Mouse (Mus musculus) forebrain, embryonic 13.5 days (tissue): ENCODE data around the gene Tbc1d16. TPM values are rescaled to one million over a fixed set of nuclear protein-coding genes. Genes with fewer than 3 reads are reported as not detected.

Experiments
- ATAC-seq: fragments of 200-750 bp; cut with Nextera tagmentation; 2 replicates; pipeline ENCODE4 v1.8.0; 2017
- H3K27ac ChIP-seq: fragments of 300-500 bp; sonication (generic); 2 replicates; pipeline ENCODE4 v1.5.1; 2015; ENCODE audit warnings: inconsistent platforms, mild to moderate bottlenecking, moderate library complexity
- H3K27me3 ChIP-seq: fragments of 300-500 bp; sonication (generic); 2 replicates; pipeline ENCODE4 v1.6.1; 2015; ENCODE audit warnings: mild to moderate bottlenecking, inconsistent platforms
- H3K36me3 ChIP-seq: fragments of 300-500 bp; sonication (generic); 2 replicates; pipeline ENCODE4 v1.6.1; 2015; ENCODE audit warnings: mild to moderate bottlenecking, inconsistent platforms; ENCODE audit not compliant: poor library complexity, severe bottlenecking
- H3K4me1 ChIP-seq: fragments of 300-500 bp; sonication (generic); 2 replicates; pipeline ENCODE4 v1.6.1; 2015; ENCODE audit warnings: inconsistent platforms
- H3K4me2 ChIP-seq: fragments of 300-500 bp; sonication (generic); 2 replicates; pipeline ENCODE4 v1.6.1; 2015; ENCODE audit warnings: inconsistent platforms, mild to moderate bottlenecking, moderate library complexity
- H3K4me3 ChIP-seq: fragments of 300-500 bp; sonication (generic); 2 replicates; pipeline ENCODE4 v1.5.1; 2015; ENCODE audit warnings: mild to moderate bottlenecking, inconsistent platforms
- H3K9ac ChIP-seq: fragments of 300-500 bp; sonication (generic); 2 replicates; pipeline ENCODE4 v1.6.1; 2015; ENCODE audit warnings: mild to moderate bottlenecking, inconsistent platforms
- H3K9me3 ChIP-seq: fragments of 300-500 bp; sonication (generic); replicated peaks from 2 replicates; pipeline ENCODE4 v1.6.1; 2016; ENCODE audit warnings: inconsistent platforms
- WGBS: fragments of 180-500 bp; shearing (Covaris S2); methylation state at CpG from one replicate; pipeline ENCODE4 v1.1.7; 2015; 5-methylcytosine and 5-hydroxymethylcytosine counted together
- polyA plus RNA-seq: library from polyadenylated mRNA; unstranded; fragments of >200 nt; fragmentation: Nextera tagmentation; extraction: Ambion mirVana; gene quantifications from 2 replicates; pipeline ENCODE4 v1.2.1, GENCODE M21; 2015

Gene Tbc1d16
- polyA plus RNA-seq, 1 experiment from 2014 or later = 45.3 TPM

GRCm38 (mm10) chr11:119146140-119146539 lies 82.2 kb downstream of the Tbc1d16 start:
- Histone ChIP-seq H3K27me3 (no peaks in the 10 kb centered on the region), H3K4me2 (no peak overlapping the region), H3K9me3 (no peaks in the 10 kb centered on the region), H3K4me3 (no peak overlapping the region), H3K27ac (no peak overlapping the region), H3K36me3 (peaks cover 49% of the 10 kb centered on the region), H3K9ac (no peak overlapping the region), H3K4me1 (peaks cover 22% of the 10 kb centered on the region)
- no peak for ATAC-seq
- 32% methylated on average over 12 of the region's 12 CpGs for WGBS

DNA sequence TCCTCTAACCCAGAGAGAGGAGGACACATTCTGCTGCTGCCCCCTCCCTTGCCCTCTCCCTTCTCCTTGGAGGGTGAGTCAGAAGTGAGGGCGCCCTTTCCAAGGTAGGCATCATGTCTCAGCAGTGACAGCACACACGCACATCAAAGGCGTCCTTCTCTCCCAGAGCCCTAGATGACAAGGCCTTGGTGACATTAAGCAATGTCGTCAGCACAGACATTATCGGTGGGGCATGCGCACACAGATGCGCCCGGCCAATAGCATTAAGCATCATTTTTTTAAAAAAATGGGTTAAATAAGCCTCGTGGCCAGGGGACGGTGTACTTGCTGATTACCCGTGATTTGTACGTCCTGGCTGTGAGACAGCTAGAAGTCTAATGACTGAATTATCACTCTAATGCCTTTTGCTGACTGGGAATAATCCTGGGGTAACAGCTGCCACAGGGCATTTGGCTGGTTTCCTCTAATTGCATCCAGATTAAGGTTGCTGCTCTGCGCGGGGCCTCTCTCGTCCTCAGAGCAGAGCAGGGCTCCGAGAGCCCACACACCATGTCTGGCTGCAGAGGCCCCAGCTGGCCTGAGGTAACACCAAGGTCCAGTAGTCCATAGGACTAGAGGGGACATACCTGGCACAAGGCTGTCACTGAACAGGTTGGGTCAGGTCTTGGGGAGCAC lies 83.4 kb downstream of the Tbc1d16 start:
- no peak; the same call in 1 of the 2 replicates for ATAC-seq
- Histone ChIP-seq H3K9me3 (no peaks in the 10 kb centered on the region), H3K4me3 (no peak overlapping the region), H3K27me3 (no peaks in the 10 kb centered on the region), H3K4me1 (peaks cover 16% of the 10 kb centered on the region), H3K9ac (no peak overlapping the region), H3K27ac (peak overlapping the region; percentile 52), H3K36me3 (peaks cover 38% of the 10 kb centered on the region), H3K4me2 (no peak overlapping the region)
- 61% methylated on average over 16 of the region's 16 CpGs for WGBS

DNA sequence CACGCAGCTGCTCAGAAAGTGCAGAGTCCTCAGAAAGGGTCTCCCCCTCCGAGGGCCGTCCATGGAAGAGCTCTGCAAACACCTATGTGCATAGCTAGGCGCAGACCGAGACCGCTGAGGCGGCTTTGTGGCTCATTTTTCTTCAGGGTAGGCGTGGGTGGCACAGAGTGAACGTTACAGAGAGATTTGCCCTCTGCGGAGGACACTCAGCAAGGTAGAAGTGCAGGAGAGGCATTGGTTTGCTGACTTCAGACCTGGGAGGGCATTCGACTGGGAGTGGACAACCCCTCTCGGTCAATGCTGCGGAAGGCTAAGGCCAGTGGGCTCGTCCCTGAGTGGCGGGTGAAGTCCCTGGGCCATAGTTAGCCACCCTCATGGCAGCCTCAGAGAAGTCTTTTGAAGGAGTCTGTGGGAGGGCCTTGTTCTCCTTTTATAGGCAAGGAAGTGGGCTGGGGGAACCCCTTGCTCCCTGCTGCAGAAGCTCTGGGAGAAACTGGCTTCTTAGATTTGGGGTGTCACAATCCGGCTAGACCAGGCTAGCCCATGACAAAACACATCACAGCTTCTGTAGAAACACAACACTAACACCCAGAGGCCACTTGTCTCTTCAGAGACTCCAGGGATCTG lies 84.8 kb downstream of the Tbc1d16 start:
- Histone ChIP-seq H3K9me3 (no peaks in the 10 kb centered on the region), H3K27ac (no peak overlapping the region), H3K9ac (no peak overlapping the region), H3K4me2 (no peak overlapping the region), H3K4me1 (peaks cover 20% of the 10 kb centered on the region), H3K27me3 (no peaks in the 10 kb centered on the region), H3K4me3 (no peak overlapping the region), H3K36me3 (peaks cover 23% of the 10 kb centered on the region)
- ATAC-seq = no peak
- WGBS = 89% methylated on average over 16 of the region's 16 CpGs

- Histone ChIP-seq H3K9ac (no peak overlapping the region), H3K9me3 (no peaks in the 10 kb centered on the region), H3K27me3 (no peaks in the 10 kb centered on the region), H3K4me2 (no peak overlapping the region), H3K4me1 (peaks cover 20% of the 10 kb centered on the region), H3K4me3 (no peak overlapping the region), H3K36me3 (peaks cover 14% of the 10 kb centered on the region), H3K27ac (no peak overlapping the region)
- 93% methylated on average over 8 of the region's 8 CpGs for WGBS
- ATAC-seq = no peak
Observed at GRCm38 (mm10) chr11:119142615-119143014, 85.7 kb downstream of the Tbc1d16 start.

DNA sequence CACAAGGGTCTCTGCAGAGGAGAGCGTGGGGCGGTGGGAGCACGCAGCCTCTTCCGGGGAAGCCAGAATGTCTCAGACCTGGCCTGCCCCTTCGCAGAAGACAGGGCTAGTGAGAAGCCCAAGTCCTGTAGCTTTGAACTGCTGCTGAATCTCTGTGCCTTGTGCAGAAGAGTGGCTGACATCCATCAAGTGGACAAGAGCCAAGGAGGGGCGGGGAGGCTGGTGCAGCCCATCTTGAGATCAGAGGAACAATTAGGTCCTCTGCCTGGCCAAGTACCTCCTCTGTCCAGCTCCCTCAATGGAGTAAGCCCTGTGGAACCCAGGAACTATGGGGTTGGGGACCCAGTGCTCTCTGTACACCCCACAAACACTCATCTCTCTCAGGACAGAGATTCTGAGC lies 89.3 kb downstream of the Tbc1d16 start:
- Histone ChIP-seq H3K4me1 (peaks cover 16% of the 10 kb centered on the region), H3K27me3 (no peaks in the 10 kb centered on the region), H3K4me2 (no peak overlapping the region), H3K9me3 (no peaks in the 10 kb centered on the region), H3K9ac (no peak overlapping the region), H3K36me3 (peaks cover 4% of the 10 kb centered on the region; the same call in 1 of the 2 replicates), H3K4me3 (no peak overlapping the region), H3K27ac (no peak overlapping the region)
- ATAC-seq = no peak
- 88% methylated on average over 6 of the region's 6 CpGs for WGBS

- WGBS = 80% methylated on average over 9 of the region's 9 CpGs
- Histone ChIP-seq H3K4me1 (peaks cover 20% of the 10 kb centered on the region), H3K27me3 (no peaks in the 10 kb centered on the region), H3K4me2 (no peak overlapping the region), H3K9ac (no peak overlapping the region), H3K9me3 (no peaks in the 10 kb centered on the region), H3K36me3 (peaks cover 4% of the 10 kb centered on the region; the same call in 1 of the 2 replicates), H3K4me3 (no peak overlapping the region), H3K27ac (no peak overlapping the region)
- ATAC-seq = no peak
Observed at GRCm38 (mm10) chr11:119138205-119138604, 90.1 kb downstream of the Tbc1d16 start.

DNA sequence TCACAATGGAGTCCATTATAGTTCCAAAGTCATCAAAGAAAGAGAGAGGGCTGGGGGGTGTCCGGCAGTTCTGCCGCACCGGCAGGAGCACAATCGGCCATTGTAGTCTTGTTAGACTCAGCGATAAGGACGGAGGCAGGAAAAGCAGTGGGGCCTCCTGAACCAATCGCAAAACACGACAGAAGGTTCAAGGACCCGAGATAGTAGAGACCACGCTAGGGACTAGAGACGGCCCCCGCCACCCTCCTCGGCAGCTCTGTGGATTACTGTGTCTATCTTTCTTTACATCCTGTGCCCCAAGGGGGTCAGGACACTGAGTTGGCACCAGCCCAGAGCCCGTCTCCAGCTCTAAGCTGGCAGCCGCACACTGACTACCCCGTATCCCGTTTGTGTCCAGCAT lies 93.7 kb downstream of the Tbc1d16 start:
- 14% methylated on average over 17 of the region's 17 CpGs for WGBS
- Histone ChIP-seq H3K4me3 (no peak overlapping the region), H3K4me2 (peak overlapping the region; percentile 13; the same call in 1 of the 2 replicates), H3K9me3 (no peaks in the 10 kb centered on the region), H3K27me3 (no peaks in the 10 kb centered on the region), H3K4me1 (peaks cover 24% of the 10 kb centered on the region), H3K36me3 (no peaks in the 10 kb centered on the region), H3K9ac (no peak overlapping the region), H3K27ac (no peak overlapping the region)
- ATAC-seq = no peak

GRCm38 (mm10) chr11:119133437-119134221 lies 94.7 kb downstream of the Tbc1d16 start:
- 78% methylated on average over 5 of the region's 5 CpGs for WGBS
- no peaks in the 10 kb centered on the region for H3K27me3 ChIP-seq
- no peak overlapping the region for H3K9ac ChIP-seq
- H3K4me2 ChIP-seq = no peak overlapping the region
- H3K27ac ChIP-seq = no peak overlapping the region
- H3K9me3 ChIP-seq = no peaks in the 10 kb centered on the region
- no peak overlapping the region for H3K4me3 ChIP-seq
- no peak for ATAC-seq
- no peaks in the 10 kb centered on the region for H3K36me3 ChIP-seq
- H3K4me1 ChIP-seq = peaks cover 27% of the 10 kb centered on the region

DNA sequence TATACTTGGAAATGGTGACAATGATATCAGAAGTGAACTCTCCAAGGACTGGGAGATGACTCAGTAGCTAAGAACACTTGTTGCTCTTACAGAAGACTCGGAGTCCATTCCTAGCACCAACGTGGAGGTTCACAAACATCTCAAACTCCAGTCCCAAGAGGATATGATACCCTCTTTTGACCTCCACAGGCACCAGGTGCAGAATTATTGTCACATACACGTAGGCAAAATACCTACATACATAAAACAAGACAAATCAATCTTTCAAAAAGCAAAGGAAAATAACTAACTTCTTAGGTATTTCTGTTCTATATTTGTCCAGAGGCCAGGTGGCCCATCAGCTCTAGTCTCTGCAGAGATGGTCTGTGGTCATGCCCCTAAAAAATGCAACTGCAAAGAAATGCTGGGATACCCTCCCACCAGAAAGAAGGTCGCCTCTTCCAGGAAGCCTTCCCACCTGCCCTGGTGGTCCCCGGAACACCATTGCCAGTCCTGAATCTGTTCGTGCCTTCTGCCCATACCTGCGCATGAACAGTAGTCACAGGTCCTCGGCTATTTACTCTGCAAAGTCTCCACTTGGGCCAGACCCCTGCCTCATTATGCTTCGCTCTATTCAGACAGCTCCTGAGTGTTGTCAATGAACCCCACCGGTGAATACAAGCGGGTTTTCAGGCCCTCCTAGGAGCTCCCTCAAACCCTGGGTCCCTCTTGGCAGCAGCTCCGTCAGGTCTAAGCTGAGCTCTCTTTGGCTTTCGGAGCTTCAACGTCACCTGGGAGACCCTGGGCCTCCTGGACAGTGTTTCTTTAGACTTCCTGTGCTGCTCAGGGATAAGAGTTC lies 95.9 kb downstream of the Tbc1d16 start:
- Histone ChIP-seq H3K4me3 (no peak overlapping the region), H3K27ac (no peak overlapping the region), H3K4me2 (no peak overlapping the region), H3K27me3 (no peaks in the 10 kb centered on the region), H3K9ac (no peak overlapping the region), H3K36me3 (no peaks in the 10 kb centered on the region), H3K9me3 (no peaks in the 10 kb centered on the region), H3K4me1 (peaks cover 40% of the 10 kb centered on the region)
- whole genome bisulfite sequencing = 72% methylated on average over 14 of the region's 14 CpGs
- ATAC-seq = no peak

DNA sequence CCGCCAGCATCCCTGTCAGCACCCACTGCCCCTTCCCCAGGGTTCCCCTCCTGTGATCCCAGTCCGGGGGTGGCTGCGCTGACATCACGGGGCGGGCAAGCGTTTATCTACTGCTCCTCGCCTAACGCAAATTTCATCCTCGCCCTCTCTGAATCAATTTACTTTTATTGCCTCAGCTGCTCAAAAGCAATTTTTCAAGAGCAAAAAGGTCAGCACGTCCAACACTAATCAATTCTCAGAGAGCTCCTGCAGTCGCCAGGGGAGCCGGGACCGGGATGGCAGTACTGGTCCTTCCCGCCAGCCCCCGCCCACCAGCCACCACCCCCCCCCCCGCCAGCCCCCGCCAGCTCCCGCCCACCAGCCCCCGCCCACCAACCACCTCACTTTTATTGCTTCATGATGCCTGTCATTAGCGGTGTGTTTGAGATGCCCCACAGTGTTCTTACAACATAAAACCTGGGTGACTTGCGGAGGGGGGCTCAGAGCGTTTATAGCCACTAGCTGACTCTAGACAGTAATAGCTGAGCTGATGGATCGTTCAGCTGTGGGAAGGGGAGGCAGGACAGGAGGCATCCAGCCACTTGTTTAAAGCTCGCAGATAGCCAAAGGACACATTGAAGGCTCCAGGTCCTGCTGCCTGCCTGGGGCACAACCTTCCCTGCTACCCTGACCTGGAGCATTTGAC lies 98.1 kb downstream of the Tbc1d16 start:
- Histone ChIP-seq H3K27me3 (no peaks in the 10 kb centered on the region), H3K4me3 (no peak overlapping the region), H3K27ac (no peak overlapping the region), H3K9ac (no peak overlapping the region; the same call in none of the 2 replicates), H3K4me2 (peak overlapping the region; percentile 37), H3K4me1 (peaks cover 54% of the 10 kb centered on the region), H3K36me3 (no peaks in the 10 kb centered on the region), H3K9me3 (no peaks in the 10 kb centered on the region)
- WGBS = 25% methylated on average over 20 of the region's 24 CpGs
- no peak for ATAC-seq

- Histone ChIP-seq H3K36me3 (no peaks in the 10 kb centered on the region), H3K4me1 (peaks cover 47% of the 10 kb centered on the region), H3K27me3 (no peaks in the 10 kb centered on the region), H3K27ac (no peak overlapping the region), H3K4me3 (no peak overlapping the region), H3K9me3 (no peaks in the 10 kb centered on the region), H3K9ac (no peak overlapping the region), H3K4me2 (peak overlapping the region; percentile 37)
- 51% methylated on average over 18 of the region's 18 CpGs for WGBS
- no peak for ATAC-seq
Observed at GRCm38 (mm10) chr11:119129281-119130058, 98.8 kb downstream of the Tbc1d16 start.
